In genomic region chr1:60460623-60461022, GRCm38 (mm10) we compare ENCODE assay signal across 20 mouse cellular contexts. TPM values are rescaled to one million over a fixed set of nuclear protein-coding genes. Genes with fewer than 3 reads are reported as not detected.
DNase-seq lines count a peak whose midpoint lies in the region; ATAC-seq lines count a peak whose summit lies in the region.
"Had no signal": no experiment of that assay in that cellular context is flagged by ENCODE, and none has a peak within 500 bp of the region (broad histone marks: within the 10 kb centered on the region; RNA-seq: fewer than 3 reads in every experiment).

No protein-coding gene starts in this region.

- H3K9ac ChIP-seq in heart, embryonic 11.5 days (ENCODE audit: low read depth, low read length): no peak overlapping the region
- H3K9ac ChIP-seq in liver, embryonic 16.5 days (ENCODE audit: low read depth, low read length): no peak overlapping the region
- H3K9ac ChIP-seq in liver, embryonic 11.5 days (ENCODE audit: low read depth, low read length): no peak overlapping the region
- H3K9ac ChIP-seq in forebrain, embryonic 12.5 days: no peak overlapping the region
- no peak overlapping the region for H3K9ac ChIP-seq in hindbrain, embryonic 11.5 days (ENCODE audit: low read depth, low read length)
- H3K9ac ChIP-seq: embryonic facial prominence, embryonic 13.5 days; forebrain, embryonic 13.5 days; hindbrain, embryonic 12.5 days; liver, embryonic 13.5 days; neural tube, embryonic 13.5 days had no signal

- 0 out of 2 replicates have a peak, but pooled peaks cover 3% of the 10 kb centered on the region for H3K36me3 ChIP-seq in heart, embryonic 11.5 days (ENCODE audit: control insufficient read depth, insufficient read depth, low read length)
- no peaks in the 10 kb centered on the region for H3K36me3 ChIP-seq in liver, embryonic 16.5 days (ENCODE audit: control insufficient read depth, insufficient read depth)
- no peaks in the 10 kb centered on the region for H3K36me3 ChIP-seq in liver, embryonic 11.5 days (ENCODE audit: control insufficient read depth, insufficient read depth, low read length)
- peaks cover 20% of the 10 kb centered on the region for H3K36me3 ChIP-seq in forebrain, embryonic 12.5 days (replicated peaks)
- H3K36me3 ChIP-seq in hindbrain, embryonic 11.5 days (ENCODE audit: control insufficient read depth, insufficient read depth, low read length): no peaks in the 10 kb centered on the region
- H3K36me3 ChIP-seq: liver, embryonic 13.5 days had no signal

- no peaks in the 10 kb centered on the region for H3K9me3 ChIP-seq in heart, embryonic 11.5 days (replicated peaks; ENCODE audit: control insufficient read depth, low read length)
- no peaks in the 10 kb centered on the region for H3K9me3 ChIP-seq in liver, embryonic 16.5 days (replicated peaks; ENCODE audit: control insufficient read depth, low read length)
- no peaks in the 10 kb centered on the region for H3K9me3 ChIP-seq in liver, embryonic 11.5 days (ENCODE audit: control insufficient read depth, low read length)
- no peaks in the 10 kb centered on the region for H3K9me3 ChIP-seq in forebrain, embryonic 12.5 days
- H3K9me3 ChIP-seq in hindbrain, embryonic 11.5 days (ENCODE audit: control insufficient read depth, low read length): no peaks in the 10 kb centered on the region
- H3K9me3 ChIP-seq: embryonic facial prominence, embryonic 13.5 days; forebrain, embryonic 13.5 days; hindbrain, embryonic 12.5 days; liver, embryonic 13.5 days; megakaryocyte, embryonic 14.5 days; neural tube, embryonic 13.5 days had no signal

- DNase-seq in heart, adult 11 months: peak; percentile 85
- no peak for DNase-seq in liver, embryonic 11.5 days (ENCODE audit: low spot score)
- DNase-seq in CD4-positive helper T cell, adult 2 months (ENCODE audit: low read depth, low spot score): peak; percentile 51
- peak; percentile 63 for DNase-seq in naive thymus-derived CD4-positive, alpha-beta T cell, adult 2 months (ENCODE audit: low read depth)
- DNase-seq in hindbrain, embryonic 11.5 days (ENCODE audit: low spot score): no peak
- DNase-seq: adrenal gland, adult 2 months; cerebellum, adult 2 months; layer of hippocampus, postnatal 36 days; left cerebral cortex, postnatal 4 days; liver, embryonic 13.5 days; right cerebral cortex, postnatal 25 days had no signal

- no peak overlapping the region for H3K27ac ChIP-seq in heart, embryonic 11.5 days (ENCODE audit: low read depth, low read length)
- no peak overlapping the region for H3K27ac ChIP-seq in liver, embryonic 16.5 days (ENCODE audit: low read length)
- H3K27ac ChIP-seq in liver, embryonic 11.5 days (ENCODE audit: low read depth, low read length): no peak overlapping the region
- H3K27ac ChIP-seq in forebrain, embryonic 12.5 days: no peak overlapping the region
- H3K27ac ChIP-seq in hindbrain, embryonic 11.5 days (ENCODE audit: low read depth, low read length): no peak overlapping the region
- H3K27ac ChIP-seq: embryonic facial prominence, embryonic 13.5 days; forebrain, embryonic 13.5 days; hindbrain, embryonic 12.5 days; liver, embryonic 13.5 days; neural tube, embryonic 13.5 days had no signal

- no peak overlapping the region for H3K4me3 ChIP-seq in heart, embryonic 11.5 days (ENCODE audit: low read depth, low read length)
- H3K4me3 ChIP-seq in liver, embryonic 16.5 days (ENCODE audit: low read depth, low read length): no peak overlapping the region
- no peak overlapping the region for H3K4me3 ChIP-seq in liver, embryonic 11.5 days (ENCODE audit: low read depth, low read length)
- no peak overlapping the region for H3K4me3 ChIP-seq in forebrain, embryonic 12.5 days (replicated peaks)
- H3K4me3 ChIP-seq in hindbrain, embryonic 11.5 days (ENCODE audit: low read depth, low read length): no peak overlapping the region
- H3K4me3 ChIP-seq: embryonic facial prominence, embryonic 13.5 days; forebrain, embryonic 13.5 days; hindbrain, embryonic 12.5 days; liver, embryonic 13.5 days; megakaryocyte, embryonic 14.5 days; neural tube, embryonic 13.5 days had no signal

- no peak for ATAC-seq in heart, embryonic 11.5 days (replicated peaks; ENCODE audit: insufficient number of reproducible peaks, low FRiP score, low TSS enrichment)
- peak; percentile 37; the same call in 1 of the 2 replicates for ATAC-seq in liver, embryonic 16.5 days (ENCODE audit: low read depth)
- ATAC-seq in liver, embryonic 11.5 days (replicated peaks; ENCODE audit: low FRiP score): no peak
- ATAC-seq in forebrain, embryonic 12.5 days (ENCODE audit: low FRiP score): no peak
- ATAC-seq in hindbrain, embryonic 11.5 days (ENCODE audit: low FRiP score): no peak
- ATAC-seq: forebrain, embryonic 13.5 days; intestine, embryonic 16.5 days had no signal

- H3K4me1 ChIP-seq in heart, embryonic 11.5 days (ENCODE audit: control insufficient read depth, insufficient read depth, low read length): no peaks in the 10 kb centered on the region; the same call in 1 of the 2 replicates
- H3K4me1 ChIP-seq in liver, embryonic 16.5 days (ENCODE audit: control insufficient read depth, low read depth, low read length): no peaks in the 10 kb centered on the region
- no peaks in the 10 kb centered on the region for H3K4me1 ChIP-seq in liver, embryonic 11.5 days (replicated peaks; ENCODE audit: control insufficient read depth, insufficient read depth, low read length)
- no peaks in the 10 kb centered on the region for H3K4me1 ChIP-seq in forebrain, embryonic 12.5 days
- H3K4me1 ChIP-seq in hindbrain, embryonic 11.5 days (replicated peaks; ENCODE audit: control insufficient read depth, insufficient read depth, low read length): no peaks in the 10 kb centered on the region
- H3K4me1 ChIP-seq: embryonic facial prominence, embryonic 13.5 days; forebrain, embryonic 13.5 days; hindbrain, embryonic 12.5 days; liver, embryonic 13.5 days; neural tube, embryonic 13.5 days had no signal

- 71% methylated on average over 1 of the region's 1 CpGs for WGBS in heart, embryonic 11.5 days (ENCODE audit: insufficient replicate concordance)
- 21% methylated on average over 1 of the region's 1 CpGs for WGBS in liver, embryonic 16.5 days (ENCODE audit: insufficient replicate concordance)
- 59% methylated on average over 1 of the region's 1 CpGs for WGBS in liver, embryonic 11.5 days
- 88% methylated on average over 1 of the region's 1 CpGs for whole genome bisulfite sequencing in forebrain, embryonic 12.5 days
- WGBS in hindbrain, embryonic 11.5 days: 90% methylated on average over 1 of the region's 1 CpGs

- H3K27me3 ChIP-seq in heart, embryonic 11.5 days (ENCODE audit: control insufficient read depth, insufficient read depth, low read length): no peaks in the 10 kb centered on the region
- H3K27me3 ChIP-seq in liver, embryonic 16.5 days (ENCODE audit: control insufficient read depth, insufficient read depth, low read depth, low read length): no peaks in the 10 kb centered on the region
- H3K27me3 ChIP-seq in liver, embryonic 11.5 days (replicated peaks; ENCODE audit: control insufficient read depth, insufficient read depth, low read length): no peaks in the 10 kb centered on the region
- H3K27me3 ChIP-seq in forebrain, embryonic 12.5 days: no peaks in the 10 kb centered on the region
- no peaks in the 10 kb centered on the region for H3K27me3 ChIP-seq in hindbrain, embryonic 11.5 days (ENCODE audit: control insufficient read depth, insufficient read depth, low read length)
- H3K27me3 ChIP-seq: embryonic facial prominence, embryonic 13.5 days; forebrain, embryonic 13.5 days; hindbrain, embryonic 12.5 days; liver, embryonic 13.5 days; megakaryocyte, embryonic 14.5 days; neural tube, embryonic 13.5 days had no signal

- no peak overlapping the region for H3K4me2 ChIP-seq in heart, embryonic 11.5 days
- H3K4me2 ChIP-seq in liver, embryonic 16.5 days (ENCODE audit: low read depth, low read length): no peak overlapping the region
- no peak overlapping the region for H3K4me2 ChIP-seq in liver, embryonic 11.5 days
- H3K4me2 ChIP-seq in forebrain, embryonic 12.5 days: no peak overlapping the region
- no peak overlapping the region for H3K4me2 ChIP-seq in hindbrain, embryonic 11.5 days (replicated peaks; ENCODE audit: low read depth, low read length)
- H3K4me2 ChIP-seq: embryonic facial prominence, embryonic 13.5 days; forebrain, embryonic 13.5 days; hindbrain, embryonic 12.5 days; liver, embryonic 13.5 days; neural tube, embryonic 13.5 days had no signal

RNA-seq across cellular contexts. Expression of gene Abi2, which starts 51.2 kb away (rescaled TPM):
- polyA plus RNA-seq in heart, embryonic 11.5 days (2014; fragmentation: Nextera tagmentation; extraction: Ambion mirVana): 37.0 and 39.6 TPM in 2 replicates
- polyA plus RNA-seq in liver, embryonic 16.5 days (2015; fragmentation: Nextera tagmentation; extraction: Ambion mirVana): 3.9 and 4.0 TPM in 2 replicates
- 20.2 and 21.5 TPM in 2 replicates for polyA plus RNA-seq in liver, embryonic 11.5 days (2014; fragmentation: Nextera tagmentation; extraction: Ambion mirVana)
- polyA plus RNA-seq in forebrain, embryonic 12.5 days (2016; fragmentation: Nextera tagmentation; extraction: Ambion mirVana): 65.3 and 76.0 TPM in 2 replicates
- 60.0 and 60.5 TPM in 2 replicates for polyA plus RNA-seq in hindbrain, embryonic 11.5 days (2014; fragmentation: Nextera tagmentation; extraction: Ambion mirVana)

Comparison
In these comparisons a context has a peak if more than half of its experiments do, and no peak if none do; other contexts are left out.
1. DNase-seq: peak in heart, adult 11 months (single experiment), CD4-positive helper T cell, adult 2 months (single experiment) and naive thymus-derived CD4-positive, alpha-beta T cell, adult 2 months (single experiment); none in liver, embryonic 11.5 days (single experiment) and hindbrain, embryonic 11.5 days (single experiment).